Mouse (Mus musculus): ENCODE data around the gene Slc43a2. TPM values are rescaled to one million over a fixed set of nuclear protein-coding genes. Genes with fewer than 3 reads are reported as not detected.

Slc43a2 gene
- total and polyA plus RNA-seq, 3 experiments = 4.9 to 8.4 TPM; not detected in 1

DNA sequence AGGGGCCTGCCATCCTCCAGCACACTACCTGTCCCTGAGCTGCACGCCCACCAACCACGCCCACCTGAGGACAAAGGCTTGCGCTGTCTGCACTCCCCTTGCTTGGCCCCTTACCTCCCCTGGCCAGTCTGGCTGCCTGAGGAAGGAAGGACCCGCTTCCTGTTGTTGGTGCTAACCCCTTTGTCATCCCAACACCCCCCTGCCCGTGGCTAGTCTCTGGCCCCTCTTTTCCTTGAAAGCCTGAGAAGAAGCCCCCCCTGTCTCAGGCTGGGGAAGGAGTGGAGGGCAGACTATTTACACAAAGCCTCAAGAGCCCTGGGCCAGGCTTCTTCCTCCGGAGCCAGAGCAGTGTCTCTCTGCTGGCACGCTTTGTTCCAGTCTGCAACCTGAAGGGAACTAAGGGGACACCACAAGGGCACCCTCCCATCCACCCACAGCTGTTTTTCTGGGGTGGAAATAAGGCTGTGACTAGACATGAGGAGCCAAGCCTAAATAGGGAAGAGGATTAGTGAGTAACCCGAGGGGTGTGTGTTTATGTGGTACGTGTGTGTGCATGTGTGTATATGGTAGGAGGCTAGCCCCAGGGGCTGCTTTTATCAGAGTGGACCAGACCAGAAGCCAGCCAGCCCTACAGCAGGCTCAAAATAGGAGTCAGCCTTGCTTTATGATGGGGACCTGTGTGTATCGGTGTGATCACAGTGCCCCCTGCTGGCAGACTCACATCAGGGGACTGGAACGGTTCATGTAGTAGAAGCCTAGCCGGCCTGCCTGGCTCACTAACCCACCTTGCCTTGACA is 41.6 kb downstream of the Slc43a2 start (continued):
- TF ChIP-seq TAL1 (IDR thresholded peaks at IDR 0.05; ENCODE audit: low read length) = peak; percentile 77
- no peak for TF ChIP-seq POLR2A (IDR thresholded peaks at IDR 0.05; ENCODE audit: control insufficient read depth in 1 of 2, insufficient read depth in 1 of 2, low read depth in 1 of 2, low read length in 2 of 2, poor library complexity in 1 of 2)

DNA sequence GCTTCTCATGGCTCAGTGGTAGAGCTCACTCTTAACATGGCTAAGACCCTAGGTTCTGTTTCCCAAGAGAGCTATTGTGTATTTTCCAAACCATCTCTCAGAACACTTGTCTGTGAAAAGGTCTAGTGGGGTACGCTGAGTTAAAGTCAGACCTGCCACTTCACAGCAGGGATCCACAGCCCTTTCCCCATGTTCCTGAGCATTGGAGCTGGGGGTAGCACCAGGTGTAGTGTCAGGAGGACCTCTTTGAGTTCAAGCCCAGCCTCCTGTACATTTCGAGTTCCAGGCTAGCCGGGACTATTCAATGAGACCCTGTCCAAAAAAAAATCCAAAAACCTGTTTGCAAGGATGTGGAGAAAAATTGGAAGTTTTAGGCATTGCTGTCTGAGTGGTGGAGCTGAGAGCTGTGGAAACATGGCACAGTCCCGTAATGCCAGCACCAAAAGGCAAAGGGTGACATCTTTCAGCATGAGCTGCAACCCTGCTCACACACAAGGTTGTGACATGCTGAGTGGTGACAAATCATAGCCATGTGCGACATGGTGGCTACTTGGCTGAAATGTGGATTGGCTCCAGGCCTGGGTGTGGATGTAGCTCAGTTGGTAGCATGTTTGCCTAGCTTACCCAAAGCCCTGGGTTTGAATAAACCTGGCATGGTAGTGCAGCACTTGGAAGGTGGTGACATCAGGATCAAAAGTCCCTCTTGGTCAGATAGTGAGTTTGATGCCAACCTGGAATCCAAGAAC is 43.1 kb downstream of the Slc43a2 start:
- Histone ChIP-seq H3K4me3 (ENCODE audit: control insufficient read depth in 1 of 2, insufficient read depth in 1 of 2, low read depth in 2 of 2, low read length in 2 of 2) (no peak overlapping the region), H3K27ac (ENCODE audit: control insufficient read depth, low read depth, low read length) (no peak overlapping the region)

DNA sequence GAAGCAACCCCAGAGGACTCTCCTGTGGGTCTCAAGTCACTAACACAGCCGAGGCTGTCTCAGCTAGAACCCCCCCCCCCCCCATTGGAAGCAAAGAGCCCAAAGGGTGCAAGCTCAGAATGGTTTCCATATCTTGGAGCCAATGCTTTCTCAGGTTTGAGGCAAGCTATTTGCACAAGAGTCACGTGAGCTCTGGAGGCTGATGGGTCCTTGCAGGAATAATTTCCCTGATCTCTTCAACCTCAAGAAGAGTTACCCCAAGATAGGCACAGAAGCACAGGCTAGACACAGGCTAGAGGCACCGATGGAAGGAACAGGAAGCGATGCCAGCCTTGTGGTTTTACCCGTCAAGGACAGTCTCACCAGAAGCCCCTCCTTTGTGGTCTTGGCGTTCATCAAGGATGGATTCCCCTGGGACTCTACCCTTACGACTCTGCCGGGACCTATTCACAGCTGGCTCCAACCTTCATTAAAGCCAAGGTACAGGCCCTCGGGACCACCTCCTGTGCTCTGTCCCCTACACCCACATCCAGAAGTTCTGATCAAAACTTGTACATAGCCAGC is 44.1 kb downstream of the Slc43a2 start:
- H3K4me1 ChIP-seq (ENCODE audit: control insufficient read depth in 1 of 2, insufficient read depth in 2 of 2, low read length in 2 of 2) = peaks cover 0 to 6% of the 10 kb centered on the region in 2 experiments; a peak in 1 of 4 replicates
- H3K27ac ChIP-seq (ENCODE audit: control insufficient read depth, low read depth, low read length) = no peak overlapping the region
- H3K36me3 ChIP-seq (ENCODE audit: control insufficient read depth in 1 of 2, insufficient read depth in 2 of 2, low read length in 2 of 2) = no peaks in the 10 kb centered on the region
- TF ChIP-seq MAZ (IDR thresholded peaks at IDR 0.05; ENCODE audit: low read depth, low read length) (no peak), MXI1 (IDR thresholded peaks at IDR 0.05; ENCODE audit: low read depth, low read length) (no peak), ETS1 (IDR thresholded peaks at IDR 0.05; ENCODE audit: low read depth, low read length) (no peak), USF2 (IDR thresholded peaks at IDR 0.05; ENCODE audit: borderline replicate concordance in 1 of 2, insufficient read depth in 1 of 2, low read depth in 1 of 2, low read length in 2 of 2) (no peak), MAX (IDR thresholded peaks at IDR 0.05; ENCODE audit: low read length) (no peak), ELF1 (IDR thresholded peaks at IDR 0.05; ENCODE audit: low read depth, low read length) (no peak), BHLHE40 (IDR thresholded peaks at IDR 0.05; ENCODE audit: borderline replicate concordance, low read depth, low read length) (no peak), ZKSCAN1 (IDR thresholded peaks at IDR 0.05; ENCODE audit: low read depth, low read length) (no peak), MYB (IDR thresholded peaks at IDR 0.05; ENCODE audit: low read depth, low read length) (no peak), POLR2AphosphoS2 (IDR thresholded peaks at IDR 0.05; ENCODE audit: low read length) (no peak), CHD1 (IDR thresholded peaks at IDR 0.05; ENCODE audit: low read depth, low read length) (no peak), NELFE (IDR thresholded peaks at IDR 0.05; ENCODE audit: low read depth, low read length) (no peak), GATA1 (IDR thresholded peaks at IDR 0.05; ENCODE audit: low read depth, low read length) (no peak), ZMIZ1 (IDR thresholded peaks at IDR 0.05; ENCODE audit: low read depth, low read length) (no peak)
- H3K9me3 ChIP-seq (replicated peaks; ENCODE audit: insufficient read depth, low read length) = no peaks in the 10 kb centered on the region
- no peak for DNase-seq (ENCODE audit: low read depth, low spot score)
- no peaks in the 10 kb centered on the region for H3K79me2 ChIP-seq (ENCODE audit: control insufficient read depth, insufficient read depth, low read length, poor library complexity)
- H3K27me3 ChIP-seq (ENCODE audit: control insufficient read depth in 1 of 2, insufficient read depth in 2 of 2, low read length in 2 of 2) = no peaks in the 10 kb centered on the region
- H3K4me3 ChIP-seq (ENCODE audit: control insufficient read depth in 1 of 2, insufficient read depth in 1 of 2, low read depth in 2 of 2, low read length in 2 of 2) = no peak overlapping the region
- no peak overlapping the region for H3K9ac ChIP-seq (ENCODE audit: control insufficient read depth, low read depth, low read length, poor library complexity, severe bottlenecking)

More for the DNA sequence above, 43.1 kb downstream of the Slc43a2 start:
- Histone ChIP-seq H3K9me3 (replicated peaks; ENCODE audit: insufficient read depth, low read length) (no peaks in the 10 kb centered on the region), H3K27me3 (ENCODE audit: control insufficient read depth in 1 of 2, insufficient read depth in 2 of 2, low read length in 2 of 2) (no peaks in the 10 kb centered on the region), H3K9ac (ENCODE audit: control insufficient read depth, low read depth, low read length, poor library complexity, severe bottlenecking) (no peak overlapping the region), H3K79me2 (ENCODE audit: control insufficient read depth, insufficient read depth, low read length, poor library complexity) (no peaks in the 10 kb centered on the region), H3K36me3 (ENCODE audit: control insufficient read depth in 1 of 2, insufficient read depth in 2 of 2, low read length in 2 of 2) (no peaks in the 10 kb centered on the region), H3K4me1 (ENCODE audit: control insufficient read depth in 1 of 2, insufficient read depth in 2 of 2, low read length in 2 of 2) (peaks cover 0 to 6% of the 10 kb centered on the region in 2 experiments; a peak in 1 of 4 replicates)
- no peak for TF ChIP-seq MYC (IDR thresholded peaks at IDR 0.05; ENCODE audit: low read depth, low read length)
- no peak for TF ChIP-seq UBTF (IDR thresholded peaks at IDR 0.05; ENCODE audit: borderline replicate concordance, insufficient read depth, low read depth, low read length)
- TF ChIP-seq BHLHE40 (IDR thresholded peaks at IDR 0.05; ENCODE audit: borderline replicate concordance, low read depth, low read length) = no peak
- TF ChIP-seq NRF1 (IDR thresholded peaks at IDR 0.05; ENCODE audit: insufficient read depth, low read depth, low read length, poor library complexity, severe bottlenecking) = no peak
- no peak for TF ChIP-seq SIN3A (IDR thresholded peaks at IDR 0.05; ENCODE audit: low read length)
- TF ChIP-seq TBP (IDR thresholded peaks at IDR 0.05; ENCODE audit: low read depth, low read length) = no peak
- no peak for TF ChIP-seq USF1 (IDR thresholded peaks at IDR 0.05; ENCODE audit: low read depth, low read length)
- TF ChIP-seq RAD21 (IDR thresholded peaks at IDR 0.05; ENCODE audit: low read depth, low read length) = no peak
- DNase-seq (ENCODE audit: low read depth, low spot score) = no peak

Data from MEL (cell line).